Mouse (Mus musculus): ENCODE measurements at regions not wholly inside any gene's neighbourhood (a gene's known extent, or its start where the extent isn't known, plus 50 kb on each side); places are given as distances from the start of the nearest gene placed in this dataset.
"Not testable (repeated sequence)": the region's sequence is repeated elsewhere in the genome, so short reads cannot be mapped to it uniquely, and the experiment has no call there.

DNA sequence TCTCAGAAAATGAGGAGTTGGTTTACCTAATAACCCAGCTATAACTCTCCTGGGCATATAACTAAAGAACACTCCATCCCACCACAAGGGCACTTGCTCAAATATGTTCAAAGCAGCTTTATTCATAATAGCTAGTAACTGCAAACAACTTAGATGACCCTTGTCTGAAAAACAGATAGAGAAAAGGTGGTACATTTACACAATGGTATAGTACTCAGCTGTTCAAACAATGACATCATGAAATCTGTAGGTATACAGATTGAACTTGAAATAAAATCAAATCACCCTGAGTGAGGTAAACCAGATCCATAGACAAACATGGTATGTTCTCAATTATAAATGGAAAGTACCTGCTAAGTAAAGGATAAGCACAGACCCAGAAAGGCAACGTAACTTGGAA is 721.5 kb upstream of the Intu start:
- DNase-seq, result no peak

DNA sequence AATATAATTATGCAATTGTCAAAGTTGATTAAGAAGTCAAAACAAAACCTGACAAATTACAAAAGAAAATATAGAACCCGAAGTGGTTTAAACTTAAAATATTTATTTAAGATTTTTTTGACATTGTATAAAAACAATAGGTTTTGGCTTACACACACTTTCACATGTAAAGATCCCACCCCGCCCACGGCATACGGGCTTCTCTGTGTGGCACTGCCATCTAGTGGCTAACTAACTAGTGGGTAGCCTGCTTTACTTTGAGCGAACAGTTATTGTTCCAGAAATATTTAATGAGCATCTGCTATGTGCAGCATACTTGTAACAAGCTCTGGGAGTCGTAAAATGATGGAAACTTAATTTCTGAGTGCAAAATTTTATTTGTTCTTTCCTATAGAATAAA is 716.3 kb upstream of the Intu start:
- peak; percentile 82 to 84 for DNase-seq

DNA sequence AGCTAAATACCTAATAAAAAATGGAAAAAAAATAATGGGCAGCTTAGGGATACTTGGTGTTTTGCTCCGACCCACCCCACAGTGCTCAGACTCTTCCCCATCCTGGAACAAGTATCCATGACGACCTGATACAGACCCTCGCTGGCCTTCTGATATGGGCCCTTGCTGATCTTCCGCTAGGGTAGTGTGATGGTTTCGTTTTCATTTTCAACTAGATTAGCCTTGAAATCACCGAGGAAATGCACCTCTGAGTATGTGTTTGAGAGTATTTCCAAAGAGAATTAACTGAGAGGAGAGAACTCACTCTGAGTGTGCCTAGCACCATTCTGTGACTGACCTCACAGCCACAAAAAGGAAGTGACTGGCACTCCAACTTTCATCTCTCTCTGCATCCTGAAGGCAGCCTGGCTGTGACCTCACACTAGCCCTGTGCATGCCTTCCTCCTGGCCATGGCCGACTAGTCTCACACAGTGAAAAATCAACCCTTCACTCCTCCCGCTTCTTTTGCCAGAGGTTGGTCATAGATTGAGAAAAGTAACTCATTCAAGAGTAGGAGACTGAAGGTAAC is 700.5 kb upstream of the Intu start:
- no peak for DNase-seq

DNA sequence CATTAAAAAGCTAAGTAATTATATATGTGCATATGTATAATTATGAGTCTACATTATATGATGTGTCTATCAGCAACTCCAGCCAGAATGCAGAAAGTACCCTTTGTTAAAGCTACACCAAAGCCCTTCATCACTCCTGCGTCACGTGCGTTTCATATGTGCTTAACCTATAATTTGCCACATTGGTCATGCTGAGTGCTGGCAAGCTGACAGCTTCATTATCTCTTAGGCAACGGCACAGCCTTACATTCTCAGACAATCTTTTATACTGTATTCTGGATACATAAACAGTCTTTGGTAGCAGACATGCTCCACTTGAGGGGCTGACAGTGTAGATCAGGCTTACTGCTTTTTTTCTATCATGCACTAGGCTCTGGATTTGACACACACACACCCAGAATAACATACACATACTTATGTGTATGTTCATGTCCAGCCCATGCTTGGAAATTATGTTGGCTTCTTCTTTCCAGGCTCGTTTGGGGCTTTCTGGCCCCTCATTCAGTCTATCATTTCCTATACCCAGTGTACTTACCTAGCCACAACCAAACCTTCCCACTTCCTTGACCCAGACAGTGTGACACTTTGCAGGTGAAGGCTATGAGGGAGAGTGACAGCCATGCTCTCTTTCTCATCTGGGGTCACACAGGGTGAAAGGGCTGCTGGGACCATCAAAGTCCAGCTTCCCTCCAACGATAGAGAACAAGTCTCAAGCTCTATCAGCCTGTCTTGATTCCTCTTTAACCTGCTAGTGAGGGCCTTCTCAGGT is 692.5 kb upstream of the Intu start:
- no peak for DNase-seq

DNA sequence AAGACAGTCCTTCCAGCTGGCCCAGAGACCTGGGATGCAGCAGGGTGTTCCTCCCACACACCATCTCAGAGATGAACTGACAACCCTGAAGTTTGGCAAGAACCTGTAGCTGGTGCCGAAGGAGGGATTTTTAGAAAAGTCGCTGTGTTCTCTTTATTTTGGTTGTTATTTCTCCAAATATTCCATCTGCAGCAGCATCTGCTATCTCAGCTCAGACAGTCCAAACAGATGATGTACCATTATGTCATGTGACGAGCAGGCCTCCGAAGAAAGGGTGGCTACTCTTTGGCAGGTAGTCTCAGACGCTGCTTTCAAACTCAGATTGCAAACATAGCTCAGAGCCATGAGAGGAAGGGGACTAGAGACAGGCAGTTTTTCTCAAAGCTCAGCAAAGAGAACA is 690.1 kb upstream of the Intu start:
- DNase-seq, result no peak

DNA sequence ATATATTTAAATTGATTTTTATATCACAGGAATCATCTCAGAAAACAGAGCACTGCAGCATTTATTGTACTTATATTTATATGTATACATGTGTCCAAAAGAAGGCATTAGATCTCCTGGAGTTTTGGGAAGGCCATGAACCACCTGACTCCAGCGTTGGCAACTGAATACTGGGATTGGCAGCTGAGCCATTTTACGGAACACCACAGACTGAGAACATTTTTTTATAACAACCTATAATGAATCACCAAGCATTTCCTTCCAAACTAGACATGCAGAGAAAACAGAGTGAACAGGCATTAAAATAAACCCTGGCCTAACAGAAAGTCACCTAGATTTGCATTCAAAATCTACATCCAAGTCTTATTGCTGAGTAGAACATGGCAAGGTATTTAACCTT is 686.0 kb upstream of the Intu start:
- no peak for DNase-seq

DNA sequence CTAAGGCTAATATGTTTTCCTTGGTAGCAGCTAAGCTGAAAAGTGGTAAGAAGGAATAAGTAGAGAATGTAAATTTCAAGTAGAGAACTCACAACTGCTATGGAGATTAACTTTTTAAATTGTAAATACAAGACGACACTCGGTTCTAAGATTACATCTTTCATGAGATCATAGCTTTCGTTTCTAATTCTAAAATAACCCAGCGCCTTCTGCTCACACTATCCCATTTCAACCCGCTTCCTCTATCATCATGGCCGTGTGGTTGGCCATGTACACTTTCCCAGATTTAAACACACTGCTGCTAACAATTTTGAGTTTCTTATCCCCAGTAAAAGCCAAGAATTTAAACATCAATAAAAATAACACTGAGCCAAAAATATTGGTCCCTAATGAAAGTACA is 682.3 kb upstream of the Intu start:
- no peak for DNase-seq

DNA sequence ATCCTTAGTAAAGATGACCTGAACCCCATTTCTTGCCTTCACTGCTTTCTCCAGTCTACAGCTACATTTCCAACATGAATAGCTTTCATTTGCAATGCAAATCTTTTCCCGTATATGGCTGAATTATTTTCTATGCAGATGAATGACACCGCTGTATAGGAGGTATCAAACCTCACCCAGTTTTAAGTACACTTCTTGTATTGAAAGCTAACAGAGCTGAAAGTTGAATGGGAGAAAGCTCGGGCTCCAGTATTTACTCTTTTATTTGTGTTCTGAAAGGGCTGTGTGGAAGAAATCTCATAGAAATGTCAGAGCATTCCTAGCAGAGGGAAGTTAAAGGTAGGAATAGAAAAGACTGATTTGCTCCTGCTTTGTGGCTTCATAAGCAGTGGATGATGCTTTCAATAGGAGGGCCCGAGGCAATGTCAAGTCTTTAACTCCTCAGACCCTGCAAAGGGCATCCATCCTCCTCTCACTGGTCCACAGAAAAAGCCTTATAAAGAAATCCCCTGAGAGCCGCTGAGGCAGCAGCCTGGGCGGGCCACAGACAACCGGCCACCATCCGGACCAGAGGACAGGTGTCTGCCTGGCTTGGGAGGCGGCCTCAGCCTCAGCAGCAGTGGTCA is 673.8 kb upstream of the Intu start:
- no peak for DNase-seq

DNA sequence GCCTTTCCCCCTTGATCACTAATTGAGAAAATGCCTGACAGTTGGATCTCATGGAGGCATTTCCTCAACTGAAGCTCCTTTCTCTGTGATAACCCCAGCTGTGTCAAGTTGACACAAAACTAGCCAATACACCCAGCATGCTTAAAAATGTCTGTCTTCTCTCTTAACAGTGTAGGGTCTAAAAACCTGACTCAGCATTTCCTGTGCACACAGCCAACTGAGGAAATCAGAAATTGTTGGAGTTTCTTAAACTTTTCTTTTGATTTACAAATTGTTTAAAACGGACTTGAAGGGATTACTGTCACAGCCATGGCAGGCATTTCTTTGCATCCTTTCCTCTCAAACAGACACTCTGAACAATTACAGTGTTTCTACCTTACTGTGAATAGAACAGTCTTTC is 655.0 kb upstream of the Intu start:
- DNase-seq, result not testable (repeated sequence)

DNA sequence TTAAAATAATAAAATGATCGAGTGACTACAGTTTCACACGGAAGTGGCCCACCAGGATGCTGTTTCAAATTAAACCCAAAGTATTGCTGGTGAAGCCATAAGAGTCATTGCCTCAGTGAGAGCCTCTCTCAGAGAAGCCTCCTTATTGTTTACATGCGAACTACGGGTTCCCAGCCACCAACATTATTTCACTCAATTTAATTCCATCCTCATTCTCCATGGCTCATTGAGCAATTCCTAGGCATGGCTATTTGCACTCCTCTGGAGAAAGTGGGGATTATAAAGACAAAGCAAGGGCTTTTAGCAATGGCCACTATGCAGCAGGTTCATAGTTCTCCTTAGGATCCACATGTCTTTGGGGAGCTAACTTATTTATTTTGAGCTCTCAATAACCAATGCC is 646.7 kb upstream of the Intu start:
- DNase-seq, result no peak

DNA sequence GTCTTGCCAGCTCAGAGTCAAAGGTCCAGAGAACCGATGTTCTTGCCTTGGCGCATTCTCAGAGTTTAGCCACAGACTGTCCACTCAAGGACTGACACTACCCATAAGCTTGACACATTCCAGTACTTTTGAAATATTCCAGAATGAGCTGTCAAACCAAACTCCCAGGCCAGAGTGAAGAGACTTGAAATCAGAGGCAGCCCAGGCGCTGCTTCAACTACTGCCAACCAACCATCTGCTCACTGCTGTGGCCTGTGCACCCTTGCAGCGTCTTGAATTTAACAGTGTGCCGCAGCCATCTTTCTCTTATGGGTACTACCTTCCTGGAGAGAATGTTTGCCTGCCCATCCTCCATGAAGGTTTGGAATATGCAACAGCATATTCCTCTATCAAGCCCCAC is 642.7 kb upstream of the Intu start:
- DNase-seq, result peak; percentile 20 to 37

DNA sequence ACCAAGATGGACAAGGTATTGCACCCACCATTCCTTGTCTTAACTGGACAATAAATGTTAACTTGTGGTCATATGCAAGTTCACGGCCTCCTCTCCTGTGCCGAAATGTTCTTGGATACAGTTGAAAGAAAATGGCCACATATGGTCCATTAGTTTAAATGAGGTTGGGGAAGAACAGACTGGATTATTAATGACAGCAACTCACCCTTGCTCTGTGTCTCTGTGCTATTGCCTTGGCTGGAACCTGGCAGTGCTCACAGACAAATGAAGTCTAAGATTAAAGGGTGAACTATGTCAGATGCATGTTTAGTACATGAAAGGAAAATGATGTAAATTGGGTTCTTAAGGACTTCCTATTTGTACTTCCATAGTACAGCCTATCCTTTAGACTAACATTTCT is 641.9 kb upstream of the Intu start:
- no peak for DNase-seq

DNA sequence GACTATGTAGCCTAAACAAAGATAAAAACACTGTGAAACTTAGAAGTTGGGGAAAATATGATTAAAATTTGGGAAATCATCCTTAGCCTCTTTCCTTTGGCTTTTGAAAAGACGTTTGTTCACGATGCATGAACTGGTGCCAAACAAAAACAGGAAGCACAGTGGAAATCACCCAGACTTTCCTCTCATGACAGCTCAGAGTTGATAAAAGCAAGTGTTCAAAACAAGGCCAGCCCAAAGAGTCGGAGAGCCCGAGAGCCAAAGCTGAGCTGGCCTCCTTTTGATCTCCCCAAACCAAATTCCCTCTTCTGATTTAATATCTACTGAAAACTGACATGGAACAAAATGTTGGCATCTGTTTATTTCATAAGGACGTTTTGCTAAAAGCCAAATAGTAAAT is 632.1 kb upstream of the Intu start:
- DNase-seq, result no peak

DNA sequence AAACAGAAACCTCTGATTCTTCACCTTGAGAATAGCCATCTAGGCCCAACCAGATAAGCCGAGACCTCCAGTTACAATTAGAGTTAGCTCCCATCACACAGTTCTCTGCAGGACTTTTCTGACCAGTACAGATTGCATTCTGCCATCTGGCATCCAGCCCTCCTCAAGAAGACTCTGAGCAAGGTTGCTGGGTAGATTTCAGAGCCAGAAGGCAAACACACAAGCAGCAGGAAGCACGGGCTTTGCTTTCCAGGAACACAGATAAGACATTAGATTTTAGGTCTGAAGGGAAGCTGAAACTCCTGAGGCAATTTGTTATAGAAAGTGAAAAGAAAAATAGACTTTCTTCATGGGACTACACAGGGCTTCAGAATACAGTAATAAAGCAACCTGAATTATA is 630.9 kb upstream of the Intu start:
- DNase-seq, result peak; percentile 72 to 78

DNA sequence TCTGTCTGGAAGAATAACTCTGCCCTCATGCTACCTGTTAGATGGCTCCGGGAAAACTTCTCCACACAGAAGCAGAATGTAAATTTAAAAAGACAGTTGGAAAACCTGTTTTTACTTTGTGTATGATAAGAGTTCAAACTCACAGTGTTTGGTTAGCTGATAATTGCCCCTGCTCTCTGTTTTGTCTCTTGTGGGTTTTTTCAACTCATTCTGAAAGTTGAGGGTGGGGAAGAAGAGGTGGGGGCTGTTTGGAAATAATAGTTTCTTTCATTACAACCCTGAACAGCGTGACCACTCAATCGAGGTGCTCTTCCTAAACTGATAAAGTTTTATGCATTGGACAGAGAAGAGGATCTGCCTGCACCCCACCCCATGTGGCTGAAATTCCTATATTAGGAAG is 626.7 kb upstream of the Intu start:
- no peak for DNase-seq

DNA sequence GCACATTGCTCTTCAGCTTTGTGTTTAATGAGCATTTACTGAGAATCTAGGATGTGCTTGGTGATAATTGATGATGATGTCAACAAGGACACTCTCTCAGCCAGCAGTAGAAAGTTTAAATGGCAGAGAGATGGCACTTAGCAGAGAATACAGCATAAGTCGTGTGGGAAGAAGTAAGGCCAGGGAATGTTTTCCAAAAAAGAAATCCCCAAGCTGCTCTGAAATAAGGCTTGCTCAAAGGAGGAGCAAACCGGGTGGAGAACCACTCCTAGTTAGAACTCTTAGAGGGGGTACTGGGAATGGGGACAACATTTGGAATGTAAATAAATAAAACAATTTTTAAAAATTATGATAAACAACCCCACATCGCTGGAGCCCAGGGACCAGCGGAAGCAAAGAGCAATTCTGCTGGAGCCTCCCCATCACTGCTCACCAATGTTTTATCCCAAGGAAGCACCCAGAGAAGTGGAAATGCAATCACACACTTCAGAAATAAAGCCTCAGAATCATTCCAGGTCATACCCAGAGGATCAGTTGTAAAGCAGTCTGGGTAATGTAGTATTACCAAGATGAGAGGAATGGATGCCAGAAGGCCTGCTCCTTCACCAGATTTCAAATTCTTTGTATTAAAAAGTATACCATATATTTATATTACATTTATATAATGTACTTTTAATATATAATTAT is 622.3 kb upstream of the Intu start:
- DNase-seq, result no peak

DNA sequence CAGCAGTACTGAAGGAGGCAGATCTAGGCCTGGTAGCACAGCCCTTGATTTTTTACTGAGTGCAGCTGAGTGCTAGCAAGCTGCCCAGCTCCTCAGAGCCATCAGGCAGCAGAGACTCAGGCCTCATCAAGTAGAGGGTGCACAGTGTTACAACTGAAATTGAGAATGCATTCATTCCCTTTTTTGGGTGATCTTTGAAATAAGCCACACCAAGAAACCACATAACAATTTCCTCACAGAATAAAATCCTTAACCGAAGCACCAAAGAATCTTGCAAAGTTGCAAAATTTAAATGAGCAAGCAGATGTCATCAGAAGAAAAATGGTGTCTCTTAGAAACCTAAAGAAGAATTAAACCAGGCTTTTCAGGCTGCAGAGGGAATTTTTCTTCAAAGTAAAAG is 621.4 kb upstream of the Intu start:
- no peak for DNase-seq

DNA sequence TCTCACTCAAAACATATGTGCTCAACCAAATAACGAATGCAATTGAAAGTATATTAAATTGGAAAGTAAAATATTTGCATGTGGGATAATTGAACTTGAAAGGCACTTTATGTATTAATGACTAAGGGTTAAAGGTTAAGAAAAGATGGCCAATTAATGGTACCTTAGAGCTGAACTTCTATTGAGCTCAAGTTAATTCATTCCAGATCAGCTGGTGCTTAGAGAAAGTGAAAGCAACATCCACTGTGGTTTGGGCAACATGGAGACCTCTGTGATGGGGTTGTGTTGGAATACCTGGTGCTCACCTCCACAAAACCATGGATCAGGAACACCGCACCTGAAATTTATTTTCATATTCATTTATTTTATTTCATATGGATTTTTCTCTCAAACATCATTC is 612.5 kb upstream of the Intu start:
- DNase-seq, result no peak

DNA sequence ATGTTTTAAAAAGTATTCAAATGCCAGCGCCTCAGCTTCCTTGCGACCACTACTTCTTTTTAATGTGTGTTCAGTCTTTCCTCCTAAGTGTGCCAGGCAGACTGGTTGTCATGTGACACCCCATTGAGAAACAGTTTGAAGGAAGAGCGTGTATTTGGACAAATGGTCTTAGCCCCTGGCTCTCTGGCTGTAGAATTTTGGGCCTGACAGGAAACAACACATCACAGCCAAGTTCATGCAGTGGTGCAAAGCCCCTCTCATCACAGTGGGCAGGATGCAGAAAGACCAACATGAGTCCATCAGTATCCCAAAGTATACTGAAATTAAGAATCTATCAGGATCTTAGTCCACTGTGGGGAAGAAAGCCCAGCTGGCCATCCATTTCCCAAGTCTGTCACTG is 605.6 kb upstream of the Intu start:
- no peak for DNase-seq

DNA sequence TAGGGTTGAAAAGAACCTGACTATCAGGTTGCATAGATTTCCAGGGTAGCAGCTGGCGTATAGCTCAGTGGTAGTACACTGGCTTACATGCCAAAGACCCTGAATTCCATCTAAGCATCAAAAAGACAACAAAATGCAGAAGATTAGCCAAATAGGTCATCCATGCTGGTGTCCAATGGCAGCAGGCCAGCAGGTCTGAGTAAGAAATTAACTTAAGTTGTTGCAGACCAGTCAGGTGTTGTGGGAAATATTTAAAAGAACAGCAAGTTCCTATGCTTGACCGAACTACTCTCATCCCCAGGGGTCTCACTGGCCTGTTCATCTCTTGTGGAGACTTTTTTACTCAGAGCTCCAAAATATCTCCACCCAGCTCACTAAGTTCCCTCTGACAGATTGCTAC is 602.7 kb upstream of the Intu start:
- DNase-seq, result peak; percentile 5 to 37

DNA sequence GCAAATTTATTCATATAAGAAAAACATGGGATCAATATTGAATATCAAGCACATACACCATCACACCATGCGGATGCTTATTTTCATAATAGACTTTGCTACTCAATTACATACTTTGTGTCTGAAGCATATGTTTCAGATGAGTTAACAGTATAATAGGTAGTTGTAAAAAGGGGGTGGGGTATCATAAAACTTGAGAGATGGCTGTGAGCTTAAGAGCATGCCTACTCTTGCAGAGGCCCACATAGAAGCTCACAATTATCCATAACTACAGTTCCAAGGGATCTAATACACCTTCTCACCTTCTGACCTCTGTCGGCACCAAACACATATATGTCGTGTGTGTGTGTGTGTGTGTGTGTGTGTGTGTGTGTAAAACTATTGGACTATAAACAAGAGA is 597.7 kb upstream of the Intu start:
- no peak for DNase-seq

DNA sequence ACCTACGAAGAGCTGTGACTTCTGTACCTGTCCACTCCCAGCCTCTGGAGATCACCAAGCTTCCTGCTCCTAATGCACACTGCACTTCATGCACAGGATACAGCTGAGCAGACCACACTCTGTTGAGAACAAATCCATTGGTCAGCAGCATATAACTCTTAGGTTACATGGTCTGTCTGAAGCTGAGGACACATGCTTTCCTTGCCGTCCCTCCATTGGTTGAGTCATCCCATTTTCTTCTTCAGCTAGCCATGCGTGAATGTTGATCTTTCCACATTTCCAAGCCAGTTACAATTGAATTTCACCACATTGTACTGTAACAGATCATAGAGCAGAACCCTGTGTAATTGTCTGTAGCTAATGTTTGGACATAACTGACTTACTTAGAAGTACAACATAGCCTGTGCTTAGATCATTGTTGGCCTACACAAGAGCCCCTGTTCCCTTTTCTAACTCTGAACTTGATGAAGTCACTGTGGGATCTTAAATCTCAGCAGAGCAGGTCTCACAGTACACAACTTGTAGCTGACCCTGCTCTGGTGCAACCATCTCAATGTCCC is 593.3 kb upstream of the Intu start:
- no peak for DNase-seq

DNA sequence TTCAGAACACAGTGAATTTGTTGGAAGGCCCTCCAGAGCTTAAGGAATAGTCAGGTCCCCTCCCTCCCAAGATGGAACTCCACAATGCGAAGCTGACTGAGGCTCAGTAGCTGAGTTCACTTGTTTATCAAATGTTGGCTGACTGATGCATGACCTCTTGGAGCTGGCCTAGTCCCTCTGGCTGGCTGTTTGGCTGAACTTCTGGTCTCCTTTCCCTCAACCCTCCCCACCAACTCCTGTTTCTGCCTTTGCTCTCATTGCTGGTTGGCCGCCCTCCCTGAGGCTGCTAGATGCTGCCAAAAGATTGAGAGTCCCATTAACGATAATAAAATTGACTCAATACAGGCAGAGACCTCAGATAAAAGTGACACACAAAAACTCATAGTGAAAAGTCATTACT is 586.5 kb upstream of the Intu start:
- no peak for DNase-seq

DNA sequence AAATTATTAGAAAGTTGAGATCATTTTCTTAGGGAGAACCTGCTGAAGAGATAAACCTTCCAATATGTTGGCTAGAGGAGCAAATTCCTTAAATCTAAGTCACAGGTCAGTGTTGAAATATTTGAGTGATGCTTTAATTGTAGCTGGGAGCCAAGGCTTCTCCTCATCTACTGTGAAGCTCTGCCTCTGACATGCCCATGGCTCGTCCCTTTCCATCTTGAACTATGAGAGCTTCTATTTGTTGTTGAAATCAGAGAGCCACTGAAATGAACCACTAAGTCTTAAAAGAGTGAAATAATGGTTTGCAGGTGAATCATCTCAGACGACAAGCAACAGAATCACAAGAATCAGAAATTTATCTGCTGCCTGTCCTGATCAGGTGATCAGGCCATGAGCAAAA is 579.0 kb upstream of the Intu start:
- DNase-seq, result no peak
